Mouse (Mus musculus) hindbrain, postnatal 0 days (tissue): ENCODE measurements at regions not wholly inside any gene's neighbourhood (a gene's known extent, or its start where the extent isn't known, plus 50 kb on each side); places are given as distances from the start of the nearest gene placed in this dataset.
"Not testable (repeated sequence)": the region's sequence is repeated elsewhere in the genome, so short reads cannot be mapped to it uniquely, and the experiment has no call there.

Experiments
- ATAC-seq: fragments of 200-750 bp; cut with Nextera tagmentation; 2 replicates; pipeline ENCODE4 v1.8.0; 2017; ENCODE audit warnings: mild to moderate bottlenecking, moderate TSS enrichment, moderate library complexity
- DNase-seq: peaks from one replicate; pipeline ENCODE4 v3.0.0-alpha.2; 2015; ENCODE audit warnings: low spot score
- H3K27ac ChIP-seq: fragments of 300-500 bp; sonication (generic); 2 replicates; pipeline ENCODE4 v1.5.1; 2014; ENCODE audit warnings: mild to moderate bottlenecking
- H3K27me3 ChIP-seq: fragments of 300-500 bp; sonication (generic); 2 replicates; pipeline ENCODE4 v1.6.1; 2014; ENCODE audit warnings: low read length, mixed read lengths; ENCODE audit not compliant: insufficient read depth
- H3K36me3 ChIP-seq: fragments of 300-500 bp; sonication (generic); 2 replicates; pipeline ENCODE4 v1.6.1; 2014; ENCODE audit warnings: low read length, mixed read lengths; ENCODE audit not compliant: insufficient read depth
- H3K4me1 ChIP-seq: fragments of 300-500 bp; sonication (generic); 2 replicates; pipeline ENCODE4 v1.6.1; 2014; ENCODE audit warnings: antibody characterized with exemption, low read length, mixed read lengths; ENCODE audit not compliant: insufficient read depth
- H3K4me2 ChIP-seq: fragments of 300-500 bp; sonication (generic); 2 replicates; pipeline ENCODE4 v1.6.1; 2014; ENCODE audit warnings: low read depth, mild to moderate bottlenecking, low read length, moderate library complexity, mixed read lengths
- H3K4me3 ChIP-seq: fragments of 300-500 bp; sonication (generic); 2 replicates; pipeline ENCODE4 v1.5.1; 2014; ENCODE audit warnings: low read length
- H3K9ac ChIP-seq: fragments of 300-500 bp; sonication (generic); replicated peaks from 2 replicates; pipeline ENCODE4 v1.6.1; 2014; ENCODE audit warnings: mild to moderate bottlenecking, low read length, moderate library complexity, mixed read lengths
- H3K9me3 ChIP-seq: fragments of 300-500 bp; sonication (generic); 2 replicates; pipeline ENCODE4 v1.6.1; 2016; ENCODE audit warnings: low read length, mixed read lengths
- CTCF ChIP-seq: IDR thresholded peaks from 2 replicates; pipeline ENCODE4 v1.5.1; 2016; ENCODE audit warnings: antibody characterized with exemption, control low read depth, low read depth
- WGBS: fragments of 180-500 bp; shearing (Covaris S2); extraction: QIAGEN DNeasy Blood & Tissue Kit; methylation state at CpG from one replicate; pipeline ENCODE4 v1.1.7; 2014; 5-methylcytosine and 5-hydroxymethylcytosine counted together

- TF ChIP-seq CTCF = peak; percentile 30
Observed at GRCm38 (mm10) chr8:112269598-112269997, 254.8 kb upstream of the Gm6793 start.

GRCm38 (mm10) chr8:112269214-112269566 is 254.4 kb upstream of the Gm6793 start:
- H3K27ac ChIP-seq = peak overlapping the region; percentile 16; the same call in 1 of the 2 replicates
- H3K27me3 ChIP-seq = no peaks in the 10 kb centered on the region
- H3K9ac ChIP-seq = no peak overlapping the region
- ATAC-seq = no peak
- TF ChIP-seq CTCF = no peak
- DNase-seq = peak; percentile 2
- 17% methylated on average over 8 of the region's 8 CpGs for WGBS
- H3K4me3 ChIP-seq = no peak overlapping the region
- H3K4me1 ChIP-seq = no peaks in the 10 kb centered on the region
- no peak overlapping the region for H3K4me2 ChIP-seq
- no peaks in the 10 kb centered on the region for H3K36me3 ChIP-seq
- no peaks in the 10 kb centered on the region for H3K9me3 ChIP-seq

More at GRCm38 (mm10) chr8:112269598-112269997, 254.8 kb upstream of the Gm6793 start:
- Histone ChIP-seq H3K27me3 (no peaks in the 10 kb centered on the region), H3K9me3 (no peaks in the 10 kb centered on the region), H3K27ac (no peak overlapping the region; the same call in 1 of the 2 replicates), H3K4me2 (no peak overlapping the region), H3K9ac (no peak overlapping the region), H3K4me3 (no peak overlapping the region), H3K4me1 (no peaks in the 10 kb centered on the region), H3K36me3 (no peaks in the 10 kb centered on the region)
- ATAC-seq = no peak
- 18% methylated on average over 5 of the region's 5 CpGs for WGBS
- no peak for DNase-seq

GRCm38 (mm10) chr8:112268544-112269213 is 253.8 kb upstream of the Gm6793 start:
- no peaks in the 10 kb centered on the region for H3K27me3 ChIP-seq
- no peaks in the 10 kb centered on the region for H3K36me3 ChIP-seq
- ATAC-seq (no peak), DNase-seq (peak; percentile 62)
- H3K4me3 ChIP-seq = no peak overlapping the region
- peak overlapping the region; percentile 16; the same call in 1 of the 2 replicates for H3K27ac ChIP-seq
- H3K9me3 ChIP-seq = no peaks in the 10 kb centered on the region
- 22% methylated on average over 9 of the region's 9 CpGs for WGBS
- TF ChIP-seq CTCF = no peak
- H3K4me2 ChIP-seq = no peak overlapping the region
- no peaks in the 10 kb centered on the region for H3K4me1 ChIP-seq
- no peak overlapping the region for H3K9ac ChIP-seq

GRCm38 (mm10) chr8:112257922-112258475 is 243.2 kb upstream of the Gm6793 start:
- no peaks in the 10 kb centered on the region for H3K9me3 ChIP-seq
- H3K27me3 ChIP-seq = no peaks in the 10 kb centered on the region
- peak; percentile 45 for DNase-seq
- peak overlapping the region; percentile 48; the same call in 1 of the 2 replicates for H3K27ac ChIP-seq
- H3K4me2 ChIP-seq = peak overlapping the region; percentile 54
- peak overlapping the region; percentile 25 for H3K4me3 ChIP-seq
- H3K9ac ChIP-seq = peak overlapping the region; percentile 33; the same call in 1 of the 2 replicates
- WGBS = 21% methylated on average over 13 of the region's 13 CpGs
- TF ChIP-seq CTCF = no peak
- no peak for ATAC-seq
- no peaks in the 10 kb centered on the region for H3K36me3 ChIP-seq
- peaks cover 2% of the 10 kb centered on the region; the same call in 1 of the 2 replicates for H3K4me1 ChIP-seq

- Histone ChIP-seq H3K9me3 (no peaks in the 10 kb centered on the region), H3K27ac (peak overlapping the region; percentile 48; the same call in 1 of the 2 replicates), H3K4me3 (peak overlapping the region; percentile 25), H3K9ac (peak overlapping the region; percentile 33), H3K4me2 (peak overlapping the region; percentile 54), H3K36me3 (no peaks in the 10 kb centered on the region), H3K27me3 (no peaks in the 10 kb centered on the region), H3K4me1 (peaks cover 2% of the 10 kb centered on the region; the same call in 1 of the 2 replicates)
- ATAC-seq (no peak), DNase-seq (peak; percentile 55)
- TF ChIP-seq CTCF = no peak
- WGBS = 9% methylated on average over 18 of the region's 18 CpGs
Observed at GRCm38 (mm10) chr8:112257311-112257894, 242.6 kb upstream of the Gm6793 start.

GRCm38 (mm10) chr8:112246629-112247028 is 231.8 kb upstream of the Gm6793 start:
- not testable (repeated sequence) for DNase-seq, H3K36me3 ChIP-seq, H3K9me3 ChIP-seq, H3K27ac ChIP-seq, ATAC-seq, H3K4me2 ChIP-seq, H3K9ac ChIP-seq, H3K4me1 ChIP-seq, H3K27me3 ChIP-seq, H3K4me3 ChIP-seq
- WGBS = 88% methylated on average over 2 of the region's 2 CpGs
